Mouse (Mus musculus) neural tube, embryonic 15.5 days (tissue): ENCODE results near the gene Epb41l1. TPM values are rescaled to one million over a fixed set of nuclear protein-coding genes. Genes with fewer than 3 reads are reported as not detected.
A peak's percentile ranks its signal among the peaks of the same experiment; 100 is the strongest.

Experiments
- ATAC-seq: fragments of 200-750 bp; cut with Nextera tagmentation; 2 replicates; pipeline ENCODE4 v1.8.0; 2017; ENCODE audit warnings: mild to moderate bottlenecking, moderate TSS enrichment, moderate library complexity; ENCODE audit not compliant: low FRiP score
- H3K27ac ChIP-seq: fragments of 300-500 bp; sonication (generic); replicated peaks from 2 replicates; pipeline ENCODE4 v1.5.1; 2015; ENCODE audit warnings: mild to moderate bottlenecking, inconsistent platforms
- H3K27me3 ChIP-seq: fragments of 300-500 bp; sonication (generic); replicated peaks from 2 replicates; pipeline ENCODE4 v1.6.1; 2015; ENCODE audit warnings: inconsistent platforms
- H3K36me3 ChIP-seq: fragments of 300-500 bp; sonication (generic); 2 replicates; pipeline ENCODE4 v1.6.1; 2015; ENCODE audit warnings: inconsistent platforms
- H3K4me1 ChIP-seq: fragments of 300-500 bp; sonication (generic); 2 replicates; pipeline ENCODE4 v1.6.1; 2015; ENCODE audit warnings: inconsistent platforms
- H3K4me2 ChIP-seq: fragments of 300-500 bp; sonication (generic); 2 replicates; pipeline ENCODE4 v1.6.1; 2015; ENCODE audit warnings: inconsistent platforms, mild to moderate bottlenecking, moderate library complexity
- H3K4me3 ChIP-seq: fragments of 300-500 bp; sonication (generic); replicated peaks from 2 replicates; pipeline ENCODE4 v1.5.1; 2015; ENCODE audit warnings: mild to moderate bottlenecking, inconsistent platforms
- H3K9ac ChIP-seq: fragments of 300-500 bp; sonication (generic); replicated peaks from 2 replicates; pipeline ENCODE4 v1.6.1; 2015; ENCODE audit warnings: mild to moderate bottlenecking, inconsistent platforms
- H3K9me3 ChIP-seq: fragments of 300-500 bp; sonication (generic); replicated peaks from 2 replicates; pipeline ENCODE4 v1.6.1; 2016; ENCODE audit warnings: inconsistent platforms
- WGBS: fragments of 180-500 bp; shearing (Covaris S2); methylation state at CpG from one replicate; pipeline ENCODE4 v1.1.7; 2015; ENCODE audit warnings: mixed read lengths; 5-methylcytosine and 5-hydroxymethylcytosine counted together
- microRNA-seq: library from miRNA; unstranded; fragments of <30 nt; microRNA quantifications from one replicate; pipeline ENCODE4, GENCODE M21; 2017
- polyA plus RNA-seq: library from polyadenylated mRNA; unstranded; fragments of >200 nt; fragmentation: Nextera tagmentation; extraction: Ambion mirVana; gene quantifications from 2 replicates; pipeline ENCODE4 v1.2.1, GENCODE M21; 2015

Epb41l1 gene
- polyA plus RNA-seq, 1 experiment from 2014 or later = 14.8 TPM

DNA sequence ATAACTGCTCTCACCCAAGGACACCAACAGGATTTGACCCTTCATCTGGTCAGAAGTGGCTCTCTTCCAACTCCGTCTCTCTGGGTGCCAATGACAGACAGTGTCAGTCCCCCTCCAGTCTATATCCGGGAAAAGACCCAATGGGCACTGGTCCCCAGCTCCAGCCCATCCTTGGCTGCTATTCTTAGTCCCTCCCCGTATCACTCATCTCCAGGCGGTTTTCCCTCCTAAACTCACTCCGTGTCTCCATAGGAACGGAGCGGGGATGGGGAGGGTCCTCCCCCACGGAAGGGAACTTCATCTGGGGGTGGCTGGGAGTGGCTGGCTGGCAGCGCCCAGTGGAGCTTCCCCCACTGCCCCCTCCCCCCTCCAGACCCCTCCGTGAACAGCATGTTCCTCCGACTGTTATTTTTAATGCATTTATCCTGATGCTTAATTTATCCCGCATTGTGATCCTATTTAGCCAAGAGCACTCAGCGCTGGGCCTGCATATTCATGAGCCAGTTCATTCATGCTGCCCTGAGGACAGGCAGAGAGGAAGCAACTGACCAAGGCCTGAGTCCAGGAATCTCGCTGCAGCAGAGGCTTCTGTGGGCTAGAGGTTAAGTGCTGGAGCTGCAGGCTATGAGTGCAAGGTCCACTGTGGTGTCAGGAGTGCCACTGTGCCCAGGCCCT is 164.2 kb downstream of the Epb41l1 start:
- peaks cover 14% of the 10 kb centered on the region for H3K4me1 ChIP-seq
- peak overlapping the region; percentile 32; the same call in 1 of the 2 replicates for H3K9ac ChIP-seq
- 20% methylated on average over 14 of the region's 14 CpGs for WGBS
- no peaks in the 10 kb centered on the region for H3K9me3 ChIP-seq
- no peaks in the 10 kb centered on the region for H3K36me3 ChIP-seq
- H3K4me2 ChIP-seq = peak overlapping the region; percentile 40
- no peaks in the 10 kb centered on the region for H3K27me3 ChIP-seq
- 0 out of 2 replicates have a peak overlapping the region, but pooled peaks have one; percentile 33 for H3K27ac ChIP-seq
- H3K4me3 ChIP-seq = no peak overlapping the region
- ATAC-seq = peak; percentile 32; the same call in 1 of the 2 replicates

DNA sequence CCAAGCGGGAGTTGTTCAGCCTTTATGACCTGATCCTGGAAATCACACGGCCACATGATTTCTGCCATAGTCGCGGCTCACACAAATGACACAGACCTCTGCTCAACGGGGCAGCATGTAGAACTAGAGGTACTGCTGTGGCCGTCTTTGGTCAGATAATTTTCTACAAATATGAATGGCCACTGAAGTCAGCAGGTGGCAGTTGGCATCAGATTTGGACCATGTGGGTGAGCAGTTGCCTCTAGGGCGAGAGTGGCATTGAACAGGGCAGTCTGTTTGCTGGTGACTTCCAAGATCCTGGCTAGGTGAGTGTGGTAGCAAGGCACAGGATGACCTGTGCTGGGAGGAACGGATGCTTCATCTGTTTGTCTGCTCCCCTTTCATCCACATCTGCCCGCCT is 168.8 kb downstream of the Epb41l1 start:
- ATAC-seq = no peak

More for the DNA sequence above, 168.8 kb downstream of the Epb41l1 start:
- Histone ChIP-seq H3K27ac (no peak overlapping the region), H3K27me3 (no peaks in the 10 kb centered on the region), H3K9ac (no peak overlapping the region), H3K9me3 (no peaks in the 10 kb centered on the region), H3K36me3 (no peaks in the 10 kb centered on the region), H3K4me1 (peaks cover 9% of the 10 kb centered on the region), H3K4me2 (no peak overlapping the region), H3K4me3 (no peak overlapping the region)
- WGBS = 93% methylated on average over 9 of the region's 9 CpGs

Small RNA genes within 50 kb of the gene (microRNA-seq; reads per million reads assigned to microRNA genes)
- not detected for gene Gm22758

Other genes starting within 250 kb of the Epb41l1 start
- 420 and 462 TPM in 2 replicates for gene Rbm39, start 240.7 kb upstream of the Epb41l1 start, polyA plus RNA-seq
- gene Phf20, start 224.4 kb upstream of the Epb41l1 start, polyA plus RNA-seq = 122 and 130 TPM in 2 replicates
- 8.1 and 9.2 TPM in 2 replicates for gene Cnbd2, start 108.6 kb upstream of the Epb41l1 start, polyA plus RNA-seq
- 94.0 and 111 TPM in 2 replicates for gene Scand1, start 108.2 kb upstream of the Epb41l1 start, polyA plus RNA-seq
- 42.0 and 42.8 TPM in 2 replicates for gene Aar2, start 126.7 kb downstream of the Epb41l1 start, polyA plus RNA-seq
- gene Dlgap4, start 192.8 kb downstream of the Epb41l1 start, polyA plus RNA-seq = 161 and 188 TPM in 2 replicates